Mouse (Mus musculus) hindbrain, embryonic 10.5 days (tissue): ENCODE data around the gene Hmmr. TPM values are rescaled to one million over a fixed set of nuclear protein-coding genes. Genes with fewer than 3 reads are reported as not detected.

Experiments
- DNase-seq: peaks from one replicate; pipeline ENCODE4 v3.0.0-alpha.2; 2017; ENCODE audit warnings: low spot score
- H3K27ac ChIP-seq: fragments of 300-500 bp; sonication (generic); 2 replicates; pipeline ENCODE4 v1.5.1; 2016; ENCODE audit warnings: mild to moderate bottlenecking, moderate library complexity
- H3K27me3 ChIP-seq: fragments of 300-500 bp; sonication (generic); 2 replicates; pipeline ENCODE4 v1.6.1; 2016; ENCODE audit warnings: mild to moderate bottlenecking; ENCODE audit not compliant: poor library complexity, insufficient read depth, severe bottlenecking
- H3K36me3 ChIP-seq: fragments of 300-500 bp; sonication (generic); 2 replicates; pipeline ENCODE4 v1.6.1; 2016; ENCODE audit warnings: mild to moderate bottlenecking, moderate library complexity
- H3K4me1 ChIP-seq: fragments of 300-500 bp; sonication (generic); replicated peaks from 2 replicates; pipeline ENCODE4 v1.6.1; 2016; ENCODE audit warnings: mild to moderate bottlenecking
- H3K4me3 ChIP-seq: fragments of 300-500 bp; sonication (generic); 2 replicates; pipeline ENCODE4 v1.5.1; 2016; ENCODE audit warnings: mild to moderate bottlenecking, moderate library complexity
- H3K9me3 ChIP-seq: fragments of 300-500 bp; sonication (generic); 2 replicates; pipeline ENCODE4 v1.6.1; 2016; ENCODE audit warnings: mild to moderate bottlenecking, moderate library complexity
- WGBS: fragments of 180-500 bp; shearing (Covaris S2); methylation state at CpG from one replicate; pipeline ENCODE4 v1.1.7; 2016; 5-methylcytosine and 5-hydroxymethylcytosine counted together
- polyA plus RNA-seq: library from polyadenylated mRNA; unstranded; fragments of >200 nt; fragmentation: Nextera tagmentation; extraction: Ambion mirVana; gene quantifications from 2 replicates; pipeline ENCODE4 v1.2.1, GENCODE M21; 2016

Hmmr gene
- polyA plus RNA-seq, 1 experiment from 2014 or later: 40.5 TPM

GRCm38 (mm10) chr11:40692511-40693365, 40.5 kb downstream of the Hmmr start:
- H3K4me1 ChIP-seq: peaks cover 27% of the 10 kb centered on the region
- no peaks in the 10 kb centered on the region for H3K9me3 ChIP-seq
- WGBS: under 1% methylated on average over 36 of the region's 36 CpGs
- peaks cover 6% of the 10 kb centered on the region; the same call in 1 of the 2 replicates for H3K36me3 ChIP-seq
- peak overlapping the region; percentile 79 for H3K4me3 ChIP-seq
- peak; percentile 94 for DNase-seq
- H3K27ac ChIP-seq: peak overlapping the region; percentile 98
- H3K27me3 ChIP-seq: no peaks in the 10 kb centered on the region

DNA sequence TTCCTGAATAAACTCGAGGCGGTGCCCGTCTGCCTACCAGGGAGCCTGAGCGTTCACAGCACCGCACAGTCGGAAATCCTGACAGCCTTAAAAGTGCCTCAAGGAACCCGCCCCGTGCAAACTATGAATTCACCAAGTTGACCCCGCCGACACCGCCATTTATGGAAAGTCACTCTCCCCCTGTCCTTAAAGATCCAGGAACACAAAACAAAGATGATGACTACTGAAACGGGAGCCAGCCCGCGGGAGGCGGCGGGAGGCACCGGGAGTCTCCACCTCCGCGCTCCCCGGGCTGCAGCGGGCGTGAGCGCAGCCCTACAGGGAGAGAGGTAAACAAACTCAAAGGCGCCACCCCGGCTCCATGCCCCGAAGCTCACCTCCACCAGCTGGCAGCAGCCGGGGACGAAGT, 41.1 kb downstream of the Hmmr start:
- WGBS: under 1% methylated on average over 28 of the region's 28 CpGs
- Histone ChIP-seq H3K4me1 (peaks cover 27% of the 10 kb centered on the region), H3K27me3 (no peaks in the 10 kb centered on the region), H3K4me3 (peak overlapping the region; percentile 79), H3K9me3 (no peaks in the 10 kb centered on the region), H3K27ac (peak overlapping the region; percentile 98), H3K36me3 (peaks cover 13% of the 10 kb centered on the region)
- DNase-seq: no peak

- Histone ChIP-seq H3K27me3 (no peaks in the 10 kb centered on the region), H3K36me3 (peaks cover 28% of the 10 kb centered on the region), H3K4me1 (peaks cover 27% of the 10 kb centered on the region), H3K9me3 (no peaks in the 10 kb centered on the region), H3K27ac (no peak overlapping the region), H3K4me3 (no peak overlapping the region; the same call in 1 of the 2 replicates)
- DNase-seq: no peak
- WGBS: 87% methylated on average over 5 of the region's 5 CpGs
Observed at GRCm38 (mm10) chr11:40690444-40691127, 42.6 kb downstream of the Hmmr start.

GRCm38 (mm10) chr11:40683295-40683694, 49.9 kb downstream of the Hmmr start:
- Histone ChIP-seq H3K4me3 (no peak overlapping the region), H3K36me3 (peaks cover 98% of the 10 kb centered on the region), H3K4me1 (no peaks in the 10 kb centered on the region), H3K27me3 (no peaks in the 10 kb centered on the region), H3K9me3 (no peaks in the 10 kb centered on the region), H3K27ac (no peak overlapping the region)
- WGBS: 83% methylated on average over 3 of the region's 3 CpGs
- no peak for DNase-seq

DNA sequence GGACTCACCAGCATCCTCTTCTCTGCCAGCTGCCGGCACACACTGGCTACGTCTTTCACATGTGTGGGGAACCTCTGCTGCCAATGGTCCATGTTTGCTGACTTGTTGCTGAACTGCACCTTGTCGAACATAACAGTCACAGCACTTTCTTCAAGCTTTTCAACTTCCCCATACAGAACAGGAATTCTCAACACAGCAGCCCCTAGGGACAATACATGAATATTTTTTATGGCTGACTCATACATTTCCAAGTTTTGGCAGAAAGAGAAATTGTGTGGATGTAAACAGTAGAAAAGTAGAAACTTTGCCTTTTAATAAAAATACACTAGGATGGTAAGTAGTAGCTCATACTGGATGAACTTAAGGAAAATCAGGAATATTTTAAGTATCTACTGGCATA, 50.8 kb downstream of the Hmmr start:
- Histone ChIP-seq H3K27me3 (no peaks in the 10 kb centered on the region), H3K9me3 (peaks cover 2% of the 10 kb centered on the region; the same call in 1 of the 2 replicates), H3K4me1 (no peaks in the 10 kb centered on the region), H3K27ac (no peak overlapping the region), H3K4me3 (no peak overlapping the region), H3K36me3 (peaks cover 98% of the 10 kb centered on the region)
- no peak for DNase-seq
- whole genome bisulfite sequencing: 93% methylated on average over 3 of the region's 3 CpGs

DNA sequence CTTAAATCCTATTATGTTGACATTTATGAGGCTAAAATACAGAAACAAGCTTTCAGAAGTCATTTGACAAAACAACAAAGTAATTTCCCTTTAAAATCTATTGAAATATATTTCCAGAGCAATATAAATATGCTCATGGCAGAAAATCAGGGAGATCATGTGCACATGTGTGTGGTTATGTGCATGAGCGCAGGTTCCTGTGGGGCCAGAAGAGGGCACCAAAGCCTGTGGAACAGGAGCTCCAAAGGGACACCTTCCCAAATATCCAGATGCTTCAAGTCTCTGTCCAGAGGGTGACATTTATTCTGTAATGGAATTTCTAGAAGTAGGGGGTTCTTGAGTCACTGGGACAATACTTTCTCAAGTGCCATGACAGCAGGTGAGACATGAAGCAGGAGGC, 56.1 kb downstream of the Hmmr start:
- 96% methylated on average over 1 of the region's 1 CpGs for WGBS
- Histone ChIP-seq H3K9me3 (peaks cover 6% of the 10 kb centered on the region), H3K27ac (no peak overlapping the region), H3K4me3 (no peak overlapping the region), H3K27me3 (no peaks in the 10 kb centered on the region), H3K4me1 (no peaks in the 10 kb centered on the region), H3K36me3 (peaks cover 61% of the 10 kb centered on the region)
- DNase-seq: no peak

DNA sequence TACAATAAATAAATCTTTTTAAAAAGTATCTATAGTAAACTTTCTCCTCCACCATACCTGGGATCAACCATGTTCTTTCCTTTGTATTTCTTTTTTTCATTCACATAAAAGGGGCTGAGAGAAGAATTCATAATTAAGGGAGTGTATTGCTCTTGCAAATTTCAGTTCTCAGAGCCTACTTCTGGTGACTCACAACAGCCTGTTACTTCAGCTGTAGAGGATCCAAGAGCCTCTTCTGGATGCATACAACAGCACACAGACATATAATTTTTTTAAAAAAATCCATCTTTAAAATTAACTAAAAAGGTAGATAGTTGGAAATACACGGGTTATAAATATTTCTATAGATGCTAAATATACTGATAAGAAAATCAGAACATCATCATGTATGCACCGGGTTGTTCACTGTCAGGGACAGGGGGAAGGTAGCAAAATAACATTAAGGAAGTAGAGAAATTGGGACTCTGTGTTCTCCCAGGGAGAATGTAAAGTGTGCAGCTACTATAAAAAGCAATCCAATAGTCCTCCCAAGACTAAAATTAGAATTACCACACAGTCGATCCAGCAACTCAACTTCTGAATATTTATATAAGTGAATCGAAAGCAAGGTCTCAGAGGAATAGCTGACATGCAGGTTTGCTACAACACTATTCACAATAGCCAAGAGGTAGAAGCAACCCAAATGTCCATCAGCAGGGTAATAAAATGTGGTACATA, 58.0 kb downstream of the Hmmr start:
- Histone ChIP-seq H3K9me3 (peaks cover 6% of the 10 kb centered on the region), H3K27ac (no peak overlapping the region), H3K4me3 (no peak overlapping the region), H3K27me3 (no peaks in the 10 kb centered on the region), H3K4me1 (no peaks in the 10 kb centered on the region), H3K36me3 (peaks cover 41% of the 10 kb centered on the region)
- no peak for DNase-seq
- 86% methylated on average over 4 of the region's 4 CpGs for WGBS

Other genes with a start within 250 kb of the Hmmr start
- 98.7 and 108 TPM in 2 replicates for gene Mat2b, start 38.2 kb downstream of the Hmmr start, polyA plus RNA-seq
- gene Nudcd2, start 245 bp upstream of the Hmmr start, polyA plus RNA-seq: 162 and 193 TPM in 2 replicates
- 35.5 and 37.2 TPM in 2 replicates for gene Ccng1, start 21.9 kb upstream of the Hmmr start, polyA plus RNA-seq